Mouse (Mus musculus) ES-Bruce4 (cell line): ENCODE data around the gene Cant1.

Source experiments
- CTCF ChIP-seq: IDR thresholded peaks from one replicate; pipeline ENCODE4 v1.8.1; 2011; ENCODE audit warnings: low read depth, low read length
- EP300 ChIP-seq: IDR thresholded peaks from 2 replicates; pipeline ENCODE4 v1.6.1; 2011; ENCODE audit warnings: low read depth, low read length; ENCODE audit not compliant: insufficient read depth
- POLR2A ChIP-seq: IDR thresholded peaks from one replicate; pipeline ENCODE4 v1.8.1; 2011; ENCODE audit warnings: low read length; ENCODE audit not compliant: insufficient read depth

GRCm38 (mm10) chr11:118442691-118443090 lies 23.8 kb upstream of the Cant1 start:
- TF ChIP-seq EP300, result no peak
- TF ChIP-seq CTCF, result no peak
- TF ChIP-seq POLR2A, result no peak
